Mouse (Mus musculus): ENCODE measurements around the gene Plpp7.

GRCm38 (mm10) chr2:32158616-32159239, 63.4 kb downstream of the Plpp7 start:
- no peak for TF ChIP-seq EP300 (optimal IDR thresholded peaks at IDR 0.05)
- TF ChIP-seq CTCF (IDR thresholded peaks at IDR 0.05; ENCODE audit: low read depth), result peak; percentile 43; the same call in 1 of the 2 replicates

Data from stomach, postnatal 0 days (tissue).